In genomic region chr6:93443766-93444557, GRCm38 (mm10) we compare ENCODE assay signal across 9 mouse cellular contexts.
DNase-seq lines count a peak whose midpoint lies in the region; ATAC-seq and TF ChIP-seq lines count a peak whose summit lies in the region.
"Had no signal": no experiment of that assay in that cellular context is flagged by ENCODE, and none has a peak within 500 bp of the region (broad histone marks: within the 10 kb centered on the region; RNA-seq: fewer than 3 reads in every experiment).

No protein-coding gene starts in this region.

- no peak overlapping the region for H3K27ac ChIP-seq in forebrain, postnatal 0 days (ENCODE audit: low read depth, low read length)
- H3K27ac ChIP-seq in kidney, embryonic 15.5 days, result peak overlapping the region; percentile 24
- peak overlapping the region; percentile 43 for H3K27ac ChIP-seq in neural tube, embryonic 13.5 days (replicated peaks)
- H3K27ac ChIP-seq: macrophage had no signal

- no peak overlapping the region for H3K9ac ChIP-seq in forebrain, postnatal 0 days
- H3K9ac ChIP-seq in kidney, embryonic 15.5 days, result no peak overlapping the region
- peak overlapping the region; percentile 41 for H3K9ac ChIP-seq in neural tube, embryonic 13.5 days

- no peak overlapping the region for H3K4me2 ChIP-seq in forebrain, postnatal 0 days (ENCODE audit: low read depth)
- H3K4me2 ChIP-seq in kidney, embryonic 15.5 days, result peak overlapping the region; percentile 31; the same call in 1 of the 2 replicates
- H3K4me2 ChIP-seq in neural tube, embryonic 13.5 days, result peak overlapping the region; percentile 40

- H3K4me1 ChIP-seq in forebrain, postnatal 0 days (ENCODE audit: insufficient read depth), result no peaks in the 10 kb centered on the region; the same call in 1 of the 2 replicates
- peaks cover 12% of the 10 kb centered on the region for H3K4me1 ChIP-seq in kidney, embryonic 15.5 days
- H3K4me1 ChIP-seq in neural tube, embryonic 13.5 days (replicated peaks), result peaks cover 11% of the 10 kb centered on the region

- WGBS in forebrain, postnatal 0 days, result 19% methylated on average over 11 of the region's 11 CpGs
- WGBS in kidney, embryonic 15.5 days, result 24% methylated on average over 11 of the region's 11 CpGs
- WGBS in neural tube, embryonic 13.5 days, result 27% methylated on average over 11 of the region's 11 CpGs

- H3K9me3 ChIP-seq in forebrain, postnatal 0 days (ENCODE audit: low read length), result no peaks in the 10 kb centered on the region
- H3K9me3 ChIP-seq in kidney, embryonic 15.5 days (replicated peaks), result no peaks in the 10 kb centered on the region
- no peaks in the 10 kb centered on the region for H3K9me3 ChIP-seq in neural tube, embryonic 13.5 days

- DNase-seq in gastrocnemius, postnatal 10 days, result peak; percentile 7
- no peak for DNase-seq in gastrocnemius, postnatal 36 days
- DNase-seq in forebrain, postnatal 0 days, result no peak
- no peak for DNase-seq in spleen, postnatal 4 days (ENCODE audit: low spot score in 2 of 2)
- DNase-seq in cerebellum, adult 18-20 months, result no peak

- peak; percentile 60 for ATAC-seq in forebrain, postnatal 0 days
- peak; percentile 40; the same call in 1 of the 2 replicates for ATAC-seq in kidney, embryonic 15.5 days (replicated peaks; ENCODE audit: low FRiP score)
- ATAC-seq in neural tube, embryonic 13.5 days (ENCODE audit: low read depth), result peak; percentile 69
- no peak for ATAC-seq in frontal cortex, adult (ENCODE audit: low TSS enrichment)

- no peak for TF ChIP-seq CTCF in forebrain, postnatal 0 days (IDR thresholded peaks at IDR 0.05; ENCODE audit: low read depth)

- no peaks in the 10 kb centered on the region for H3K36me3 ChIP-seq in forebrain, postnatal 0 days (ENCODE audit: insufficient read depth)
- no peaks in the 10 kb centered on the region for H3K36me3 ChIP-seq in kidney, embryonic 15.5 days
- no peaks in the 10 kb centered on the region for H3K36me3 ChIP-seq in neural tube, embryonic 13.5 days

- no peaks in the 10 kb centered on the region for H3K27me3 ChIP-seq in forebrain, postnatal 0 days (ENCODE audit: insufficient read depth, low read length)
- no peaks in the 10 kb centered on the region for H3K27me3 ChIP-seq in kidney, embryonic 15.5 days
- H3K27me3 ChIP-seq in neural tube, embryonic 13.5 days, result no peaks in the 10 kb centered on the region

- intact Hi-C loops in gastrocnemius, postnatal 36 days (cut with DNase I), result loop anchor here (2.0 to 5.0 kb wide), 2 partner anchors 502 to 659 kb away; partner anchors contain the start of gene Adamts9

- H3K4me3 ChIP-seq in forebrain, postnatal 0 days (ENCODE audit: low read depth, low read length), result no peak overlapping the region
- H3K4me3 ChIP-seq in kidney, embryonic 15.5 days (replicated peaks), result no peak overlapping the region
- no peak overlapping the region for H3K4me3 ChIP-seq in neural tube, embryonic 13.5 days
